Mouse (Mus musculus): ENCODE results near the gene Rarb. TPM values are rescaled to one million over a fixed set of nuclear protein-coding genes. Genes with fewer than 3 reads are reported as not detected.
A peak's percentile ranks its signal among the peaks of the same experiment; 100 is the strongest.

Gene Rarb
- polyA plus RNA-seq, 1 experiment from 2014 or later: 6.1 TPM

GRCm38 (mm10) chr14:16437386-16437785 lies 381.6 kb downstream of the Rarb start:
- Histone ChIP-seq H3K4me2 (no peak overlapping the region), H3K4me1 (peaks cover 6% of the 10 kb centered on the region; the same call in 1 of the 2 replicates), H3K36me3 (ENCODE audit: poor library complexity, severe bottlenecking) (peaks cover 19% of the 10 kb centered on the region), H3K27ac (no peak overlapping the region), H3K9ac (no peak overlapping the region), H3K27me3 (no peaks in the 10 kb centered on the region), H3K9me3 (replicated peaks) (no peaks in the 10 kb centered on the region), H3K4me3 (no peak overlapping the region)
- no peak for ATAC-seq
- 93% methylated on average over 4 of the region's 4 CpGs for WGBS

- 54% methylated on average over 3 of the region's 3 CpGs for WGBS
- Histone ChIP-seq H3K9ac (no peak overlapping the region), H3K27me3 (no peaks in the 10 kb centered on the region), H3K4me3 (no peak overlapping the region), H3K4me1 (no peaks in the 10 kb centered on the region), H3K27ac (no peak overlapping the region), H3K4me2 (no peak overlapping the region), H3K9me3 (replicated peaks) (no peaks in the 10 kb centered on the region), H3K36me3 (ENCODE audit: poor library complexity, severe bottlenecking) (peaks cover 44% of the 10 kb centered on the region)
- peak; percentile 36 for ATAC-seq
Measured at GRCm38 (mm10) chr14:16434396-16435171, 384.4 kb downstream of the Rarb start.

- Histone ChIP-seq H3K4me2 (no peak overlapping the region), H3K36me3 (ENCODE audit: poor library complexity, severe bottlenecking) (peaks cover 53% of the 10 kb centered on the region), H3K4me1 (no peaks in the 10 kb centered on the region), H3K27ac (no peak overlapping the region), H3K9ac (no peak overlapping the region), H3K9me3 (replicated peaks) (no peaks in the 10 kb centered on the region), H3K4me3 (no peak overlapping the region), H3K27me3 (no peaks in the 10 kb centered on the region)
- no peak for ATAC-seq
- WGBS: 81% methylated on average over 2 of the region's 2 CpGs
Measured at GRCm38 (mm10) chr14:16433206-16433605, 385.8 kb downstream of the Rarb start.

GRCm38 (mm10) chr14:16432550-16432949 lies 386.4 kb downstream of the Rarb start:
- Histone ChIP-seq H3K36me3 (ENCODE audit: poor library complexity, severe bottlenecking) (peaks cover 54% of the 10 kb centered on the region), H3K4me3 (no peak overlapping the region), H3K4me2 (no peak overlapping the region), H3K9me3 (replicated peaks) (no peaks in the 10 kb centered on the region), H3K27me3 (no peaks in the 10 kb centered on the region), H3K27ac (no peak overlapping the region), H3K4me1 (no peaks in the 10 kb centered on the region), H3K9ac (no peak overlapping the region)
- 96% methylated on average over 3 of the region's 3 CpGs for WGBS
- no peak for ATAC-seq

- H3K4me1 ChIP-seq: no peaks in the 10 kb centered on the region
- no peak overlapping the region for H3K27ac ChIP-seq
- no peak overlapping the region for H3K4me3 ChIP-seq
- H3K9me3 ChIP-seq (replicated peaks): no peaks in the 10 kb centered on the region
- peaks cover 59% of the 10 kb centered on the region for H3K36me3 ChIP-seq (ENCODE audit: poor library complexity, severe bottlenecking)
- H3K27me3 ChIP-seq: no peaks in the 10 kb centered on the region
- ATAC-seq: no peak
- H3K4me2 ChIP-seq: no peak overlapping the region
- 81% methylated on average over 4 of the region's 4 CpGs for WGBS
- H3K9ac ChIP-seq: no peak overlapping the region
Measured at GRCm38 (mm10) chr14:16431941-16432499, 386.9 kb downstream of the Rarb start.

GRCm38 (mm10) chr14:16427569-16427968 lies 391.4 kb downstream of the Rarb start:
- H3K4me3 ChIP-seq: no peak overlapping the region
- ATAC-seq: no peak
- peaks cover 63% of the 10 kb centered on the region for H3K36me3 ChIP-seq (ENCODE audit: poor library complexity, severe bottlenecking)
- no peak overlapping the region for H3K27ac ChIP-seq
- H3K9ac ChIP-seq: no peak overlapping the region
- WGBS: 85% methylated on average over 4 of the region's 4 CpGs
- no peaks in the 10 kb centered on the region for H3K4me1 ChIP-seq
- H3K4me2 ChIP-seq: no peak overlapping the region
- H3K27me3 ChIP-seq: no peaks in the 10 kb centered on the region
- H3K9me3 ChIP-seq (replicated peaks): no peaks in the 10 kb centered on the region

- H3K4me3 ChIP-seq: no peak overlapping the region
- H3K36me3 ChIP-seq (ENCODE audit: poor library complexity, severe bottlenecking): peaks cover 49% of the 10 kb centered on the region
- no peaks in the 10 kb centered on the region for H3K9me3 ChIP-seq (replicated peaks)
- no peak overlapping the region for H3K4me2 ChIP-seq
- no peak overlapping the region for H3K9ac ChIP-seq
- ATAC-seq: peak; percentile 66
- no peaks in the 10 kb centered on the region for H3K4me1 ChIP-seq
- WGBS: 74% methylated on average over 4 of the region's 4 CpGs
- H3K27ac ChIP-seq: no peak overlapping the region
- no peaks in the 10 kb centered on the region for H3K27me3 ChIP-seq
Measured at GRCm38 (mm10) chr14:16414163-16414562, 404.8 kb downstream of the Rarb start.

- Histone ChIP-seq H3K4me2 (no peak overlapping the region), H3K4me1 (no peaks in the 10 kb centered on the region), H3K27me3 (no peaks in the 10 kb centered on the region), H3K4me3 (no peak overlapping the region), H3K27ac (no peak overlapping the region), H3K9me3 (replicated peaks) (no peaks in the 10 kb centered on the region), H3K9ac (no peak overlapping the region), H3K36me3 (ENCODE audit: poor library complexity, severe bottlenecking) (peaks cover 48% of the 10 kb centered on the region)
- WGBS: 96% methylated on average over 4 of the region's 4 CpGs
- no peak for ATAC-seq
Measured at GRCm38 (mm10) chr14:16405187-16405586, 413.8 kb downstream of the Rarb start.

GRCm38 (mm10) chr14:16384783-16385182 lies 434.2 kb downstream of the Rarb start:
- Histone ChIP-seq H3K4me1 (peaks cover 6% of the 10 kb centered on the region), H3K9ac (no peak overlapping the region), H3K4me2 (no peak overlapping the region), H3K4me3 (no peak overlapping the region), H3K9me3 (replicated peaks) (no peaks in the 10 kb centered on the region), H3K27me3 (no peaks in the 10 kb centered on the region), H3K27ac (no peak overlapping the region), H3K36me3 (ENCODE audit: poor library complexity, severe bottlenecking) (peaks cover 10% of the 10 kb centered on the region)
- WGBS: 79% methylated on average over 1 of the region's 1 CpGs
- no peak for ATAC-seq
